Mouse (Mus musculus) kidney, adult 2 months (tissue): ENCODE results near the gene 4930502E18Rik. TPM values are rescaled to one million over a fixed set of nuclear protein-coding genes. Genes with fewer than 3 reads are reported as not detected.
"Not testable (repeated sequence)": the region's sequence is repeated elsewhere in the genome, so short reads cannot be mapped to it uniquely, and the experiment has no call there.

Experiments
- DNase-seq: peaks from one replicate; pipeline ENCODE4 v3.0.0; 2021
- H3K27ac ChIP-seq: fragments of 200-500 bp; 2 replicates; pipeline ENCODE4 v1.5.1; 2012; ENCODE audit warnings: low read depth, low read length, control low read depth, inconsistent platforms; ENCODE audit not compliant: insufficient read depth
- H3K27me3 ChIP-seq: fragments of 200-500 bp; replicated peaks from 2 replicates; pipeline ENCODE4 v1.6.1; 2012; ENCODE audit warnings: mild to moderate bottlenecking, moderate library complexity, low read length, inconsistent platforms; ENCODE audit not compliant: control insufficient read depth, insufficient read depth
- H3K36me3 ChIP-seq: fragments of 200-500 bp; 2 replicates; pipeline ENCODE4 v1.6.1; 2012; ENCODE audit warnings: mild to moderate bottlenecking, moderate library complexity, low read length, inconsistent platforms; ENCODE audit not compliant: control insufficient read depth, insufficient read depth
- H3K4me1 ChIP-seq: fragments of 200-500 bp; 2 replicates; pipeline ENCODE4 v1.6.1; 2011; ENCODE audit warnings: low read length; ENCODE audit not compliant: control insufficient read depth, insufficient read depth
- H3K4me3 ChIP-seq: fragments of 200-500 bp; 2 replicates; pipeline ENCODE4 v1.5.1; 2011; ENCODE audit warnings: mild to moderate bottlenecking, low read depth, low read length, control low read depth; ENCODE audit not compliant: insufficient read depth
- CTCF ChIP-seq: fragments of 200-500 bp; conservative IDR thresholded peaks from 2 replicates; pipeline ENCODE4 v1.5.1; 2011; ENCODE audit warnings: low read depth, mild to moderate bottlenecking, control low read depth, low read length, moderate library complexity, mixed read lengths; ENCODE audit not compliant: insufficient read depth, insufficient read length
- POLR2A ChIP-seq: fragments of 200-500 bp; IDR thresholded peaks from one replicate; pipeline ENCODE4 v1.6.1; 2011; ENCODE audit warnings: low read depth, low read length, control low read depth
- WGBS: fragments of 180-500 bp; shearing (Covaris S2); methylation state at CpG from one replicate; pipeline ENCODE4 v1.1.7; 2018; 5-methylcytosine and 5-hydroxymethylcytosine counted together
- polyA plus RNA-seq: library from polyadenylated mRNA; depleted of rRNA; stranded (reverse); fragments of >200 nt; gene quantifications from 2 replicates; pipeline ENCODE4 v1.2.3, GENCODE M21; 2012; rRNA removed

Gene 4930502E18Rik
- polyA plus RNA-seq, result not detected in 2 replicates

GRCm38 (mm10) chrX:53724596-53724995, at the start of gene 4930502E18Rik:
4930502E18Rik (plus strand) TSS chrX:53724826.
- WGBS, result 79% methylated on average over 11 of the region's 11 CpGs
- Histone ChIP-seq H3K27me3 (no peaks in the 10 kb centered on the region), H3K4me1 (no peaks in the 10 kb centered on the region), H3K4me3 (no peak within 1 kb of the TSS), H3K27ac (no peak within 1 kb of the TSS), H3K36me3 (no peaks in the 10 kb centered on the region)
- TF ChIP-seq CTCF, result no peak
- TF ChIP-seq POLR2A, result no peak
- no peak for DNase-seq

GRCm38 (mm10) chrX:53676943-53677342, 47.7 kb upstream of the 4930502E18Rik start:
- H3K36me3 ChIP-seq, H3K27ac ChIP-seq, H3K27me3 ChIP-seq, H3K4me1 ChIP-seq, H3K4me3 ChIP-seq: not testable (repeated sequence)
- peak; percentile 61 for DNase-seq
- 0 out of 2 replicates have a peak, but pooled peaks have one; percentile 12 for TF ChIP-seq CTCF
- WGBS, result 30% methylated on average over 2 of the region's 2 CpGs

- H3K36me3 ChIP-seq, H3K27me3 ChIP-seq, H3K4me3 ChIP-seq, H3K27ac ChIP-seq, H3K4me1 ChIP-seq: not testable (repeated sequence)
- peak; percentile 22 for DNase-seq
- WGBS, result 48% methylated on average over 3 of the region's 3 CpGs
Observed at GRCm38 (mm10) chrX:53682650-53683049, 42.0 kb upstream of the 4930502E18Rik start.

GRCm38 (mm10) chrX:53684676-53685075, 40.0 kb upstream of the 4930502E18Rik start:
- not testable (repeated sequence) for H3K4me3 ChIP-seq, H3K27me3 ChIP-seq, H3K36me3 ChIP-seq, H3K4me1 ChIP-seq
- 0 out of 2 replicates have a peak overlapping the region, but pooled peaks have one; percentile 38 for H3K27ac ChIP-seq
- peak; percentile 68 for DNase-seq
- WGBS, result 34% methylated on average over 2 of the region's 4 CpGs

- Histone ChIP-seq H3K27ac (no peak overlapping the region), H3K4me3 (no peak overlapping the region), H3K4me1 (no peaks in the 10 kb centered on the region; the same call in 1 of the 2 replicates), H3K36me3 (no peaks in the 10 kb centered on the region), H3K27me3 (no peaks in the 10 kb centered on the region)
- WGBS, result 18% methylated on average over 2 of the region's 2 CpGs
- DNase-seq, result no peak
- TF ChIP-seq POLR2A, result no peak
Observed at GRCm38 (mm10) chrX:53692065-53692464, 32.6 kb upstream of the 4930502E18Rik start.

- no peak overlapping the region for H3K4me3 ChIP-seq
- no peaks in the 10 kb centered on the region; the same call in 1 of the 2 replicates for H3K4me1 ChIP-seq
- DNase-seq, result no peak
- TF ChIP-seq POLR2A (no peak), CTCF (no peak)
- H3K27me3 ChIP-seq, result no peaks in the 10 kb centered on the region
- 86% methylated on average over 2 of the region's 2 CpGs for WGBS
- no peak overlapping the region for H3K27ac ChIP-seq
- no peaks in the 10 kb centered on the region for H3K36me3 ChIP-seq
Observed at GRCm38 (mm10) chrX:53693141-53693540, 31.5 kb upstream of the 4930502E18Rik start.

GRCm38 (mm10) chrX:53694008-53694777, 30.4 kb upstream of the 4930502E18Rik start:
- Histone ChIP-seq H3K4me3 (no peak overlapping the region), H3K4me1 (no peaks in the 10 kb centered on the region; the same call in 1 of the 2 replicates), H3K27me3 (no peaks in the 10 kb centered on the region), H3K27ac (no peak overlapping the region), H3K36me3 (no peaks in the 10 kb centered on the region)
- no peak for DNase-seq
- WGBS, result 55% methylated on average over 9 of the region's 9 CpGs
- TF ChIP-seq POLR2A (no peak), CTCF (no peak)
